Mouse (Mus musculus): Measurements from ENCODE around the gene Gm20441. TPM values are rescaled to one million over a fixed set of nuclear protein-coding genes. Genes with fewer than 3 reads are reported as not detected.

Gene Gm20441
- total RNA-seq, 2 experiments from 2014 or later, result not detected

- intact Hi-C loops (cut with DNase I), result loop anchor here (5.0 kb wide), 1 partner anchor 211 kb away; the partner anchor contains the start of gene Gm5134
- no peak for DNase-seq (ENCODE audit: low spot score in 2 of 2)
These were observed 39.9 kb downstream of the Gm20441 start for GRCm38 (mm10) chr10:75740866-75741265.

- DNase-seq (ENCODE audit: low spot score in 2 of 2), result no peak
- intact Hi-C loops (cut with DNase I), result no loop called here
These were observed 55.3 kb downstream of the Gm20441 start for GRCm38 (mm10) chr10:75725449-75725848.

Other genes with a start within 250 kb of the Gm20441 start
- 10 to 100 TPM; 10.0 to 11.4 TPM for gene Lrrc75b, start 220.6 kb downstream of the Gm20441 start, total RNA-seq (2021)
- gene Ggt1, start 219.3 kb downstream of the Gm20441 start, total RNA-seq (2021), result 1 to 10 TPM; 1.5 to 1.6 TPM
- gene Ggt5, start 191.6 kb downstream of the Gm20441 start, total RNA-seq (2021), result 1 to 10 TPM; 4.4 to 4.5 TPM
- gene Susd2, start 136.9 kb downstream of the Gm20441 start, total RNA-seq (2021), result 1 to 10 TPM; 4.3 to 4.8 TPM
- 10 to 100 TPM; 79.8 to 82.9 TPM for gene Cabin1, start 16.6 kb downstream of the Gm20441 start, total RNA-seq (2021)
- 10 to 100 TPM; 32.8 to 40.5 TPM for gene Ddt, start 7.5 kb downstream of the Gm20441 start, total RNA-seq (2021)
- gene Gstt3, start 460 bp upstream of the Gm20441 start, total RNA-seq (2021), result 1 to 10 TPM; 1.5 to 1.7 TPM
- 1 to 10 TPM; 3.0 to 4.7 TPM for gene Gstt1, start 17.6 kb upstream of the Gm20441 start, total RNA-seq (2021)
- gene Gstt4, start 41.6 kb upstream of the Gm20441 start, total RNA-seq (2021), result not detected
- gene Gstt2, start 56.5 kb upstream of the Gm20441 start, total RNA-seq (2021), result 1 to 10 TPM; 4.1 to 4.5 TPM
- gene Mif, start 79.3 kb upstream of the Gm20441 start, total RNA-seq (2021), result 100 to 1,000 TPM; 690 to 714 TPM
- 1 to 10 TPM; 1.9 to 2.6 TPM for gene Derl3, start 112.5 kb upstream of the Gm20441 start, total RNA-seq (2021)
- 10 to 100 TPM; 77.4 to 83.2 TPM for gene Smarcb1, start 140.7 kb upstream of the Gm20441 start, total RNA-seq (2021)
- 100 to 1,000 TPM; 260 to 285 TPM for gene Chchd10, start 152.2 kb upstream of the Gm20441 start, total RNA-seq (2021)
- 1 to 10 TPM; 1.7 to 2.3 TPM for gene Mmp11, start 155.5 kb upstream of the Gm20441 start, total RNA-seq (2021)
- not detected for gene Gm867, start 159.7 kb upstream of the Gm20441 start, total RNA-seq (2021)
- not detected for gene Vpreb3, start 162.1 kb upstream of the Gm20441 start, total RNA-seq (2021)
- gene Gm5134, start 173.6 kb upstream of the Gm20441 start, total RNA-seq (2021), result not detected